Mouse (Mus musculus) urinary bladder, adult 18-20 months (tissue): ENCODE measurements around the gene Dpp6.

Experiments
- DNase-seq, 2 experiments: peaks; one replicate each; pipeline ENCODE4 v3.0.0; 2022; ENCODE audit warnings: low spot score in 2 of 2, mixed read lengths in 2 of 2

Dpp6 gene

GRCm38 (mm10) chr5:26969941-26970590 is 153.1 kb downstream of the Dpp6 start:
- DNase-seq = no peak

GRCm38 (mm10) chr5:26973166-26973565 is 156.2 kb downstream of the Dpp6 start:
- no peak for DNase-seq

GRCm38 (mm10) chr5:26979348-26979747 is 162.3 kb downstream of the Dpp6 start:
- DNase-seq = no peak

- DNase-seq = no peak
Observed at GRCm38 (mm10) chr5:26979755-26980154, 162.8 kb downstream of the Dpp6 start.

GRCm38 (mm10) chr5:26985114-26985513 is 168.1 kb downstream of the Dpp6 start:
- DNase-seq = no peak

- DNase-seq = no peak
Observed at GRCm38 (mm10) chr5:26991587-26991986, 174.6 kb downstream of the Dpp6 start.

- DNase-seq = no peak
Observed at GRCm38 (mm10) chr5:27003537-27003936, 186.5 kb downstream of the Dpp6 start.

- DNase-seq = no peak
Observed at GRCm38 (mm10) chr5:27009157-27009556, 192.2 kb downstream of the Dpp6 start.

- DNase-seq = no peak
Observed at GRCm38 (mm10) chr5:27010582-27010981, 193.6 kb downstream of the Dpp6 start.

- DNase-seq = no peak
Observed at GRCm38 (mm10) chr5:27018314-27018956, 201.4 kb downstream of the Dpp6 start.

GRCm38 (mm10) chr5:27028611-27029010 is 211.6 kb downstream of the Dpp6 start:
- no peak for DNase-seq

GRCm38 (mm10) chr5:27029784-27030183 is 212.8 kb downstream of the Dpp6 start:
- DNase-seq = no peak

GRCm38 (mm10) chr5:27034858-27035257 is 217.9 kb downstream of the Dpp6 start:
- DNase-seq = no peak

GRCm38 (mm10) chr5:27035291-27035690 is 218.3 kb downstream of the Dpp6 start:
- no peak for DNase-seq

GRCm38 (mm10) chr5:27035891-27036290 is 218.9 kb downstream of the Dpp6 start:
- no peak for DNase-seq

GRCm38 (mm10) chr5:27037796-27038195 is 220.8 kb downstream of the Dpp6 start:
- no peak for DNase-seq

GRCm38 (mm10) chr5:27048167-27048566 is 231.2 kb downstream of the Dpp6 start:
- no peak for DNase-seq

GRCm38 (mm10) chr5:27048926-27049325 is 231.9 kb downstream of the Dpp6 start:
- DNase-seq = no peak

GRCm38 (mm10) chr5:27049341-27050091 is 232.5 kb downstream of the Dpp6 start:
- DNase-seq = no peak

- no peak for DNase-seq
Observed at GRCm38 (mm10) chr5:27051250-27051649, 234.2 kb downstream of the Dpp6 start.

GRCm38 (mm10) chr5:27052441-27052840 is 235.4 kb downstream of the Dpp6 start:
- no peak for DNase-seq

- no peak for DNase-seq
Observed at GRCm38 (mm10) chr5:27056436-27056835, 239.4 kb downstream of the Dpp6 start.

- DNase-seq = no peak
Observed at GRCm38 (mm10) chr5:27060114-27060513, 243.1 kb downstream of the Dpp6 start.
